In genomic region chr12:35534114-35534753, GRCm38 (mm10) we compare ENCODE assay signal across 8 mouse cellular contexts. TPM values are rescaled to one million over a fixed set of nuclear protein-coding genes. Genes with fewer than 3 reads are reported as not detected.
DNase-seq lines count a peak whose midpoint lies in the region; ATAC-seq and TF ChIP-seq lines count a peak whose summit lies in the region.

No protein-coding gene starts in this region.

- H3K27me3 ChIP-seq in forebrain, embryonic 14.5 days (replicated peaks; ENCODE audit: control insufficient read depth, insufficient read depth, low read length) = peaks cover 8% of the 10 kb centered on the region; the same call in 1 of the 2 replicates
- no peaks in the 10 kb centered on the region for H3K27me3 ChIP-seq in hindbrain, postnatal 0 days (ENCODE audit: insufficient read depth, low read length)

- H3K9me3 ChIP-seq in forebrain, embryonic 14.5 days (replicated peaks; ENCODE audit: control insufficient read depth, low read length) = no peaks in the 10 kb centered on the region
- H3K9me3 ChIP-seq in hindbrain, postnatal 0 days (ENCODE audit: low read length) = no peaks in the 10 kb centered on the region

- H3K4me1 ChIP-seq in forebrain, embryonic 14.5 days (ENCODE audit: control insufficient read depth, insufficient read depth, low read length) = 0 out of 2 replicates have a peak, but pooled peaks cover 4% of the 10 kb centered on the region
- H3K4me1 ChIP-seq in hindbrain, postnatal 0 days (ENCODE audit: insufficient read depth, low read length) = no peaks in the 10 kb centered on the region

- H3K4me3 ChIP-seq in forebrain, embryonic 14.5 days (ENCODE audit: low read depth, low read length) = peak overlapping the region; percentile 74
- peak overlapping the region; percentile 54 for H3K4me3 ChIP-seq in hindbrain, postnatal 0 days (ENCODE audit: low read length)

- no peak overlapping the region for H3K27ac ChIP-seq in forebrain, embryonic 14.5 days (ENCODE audit: low read depth, low read length)
- peak overlapping the region; percentile 65 for H3K27ac ChIP-seq in hindbrain, postnatal 0 days

- H3K36me3 ChIP-seq in forebrain, embryonic 14.5 days (ENCODE audit: control insufficient read depth, insufficient read depth, low read length) = no peaks in the 10 kb centered on the region
- no peaks in the 10 kb centered on the region for H3K36me3 ChIP-seq in hindbrain, postnatal 0 days (ENCODE audit: insufficient read depth, low read length)

- ATAC-seq in CD4-positive, CD25-positive, alpha-beta regulatory T cell, adult 4 months = peak; percentile 51
- peak; percentile 72 for ATAC-seq in forebrain, embryonic 14.5 days
- peak; percentile 76 for ATAC-seq in hindbrain, postnatal 0 days

- peak; percentile 62 for DNase-seq in ZHBTc4 (ENCODE audit: low read depth, low spot score)
- DNase-seq in forebrain, embryonic 14.5 days (ENCODE audit: low spot score) = peak; percentile 33
- DNase-seq in hindbrain, postnatal 0 days (ENCODE audit: low spot score) = peak; percentile 51
- peak; percentile 7 to 13 for DNase-seq in left cerebral cortex, adult 9 months (ENCODE audit: low spot score in 2 of 2)
- DNase-seq in lung, postnatal 4 days = peak; percentile 58 to 69
- peak; percentile 30 to 32 for DNase-seq in right cerebral cortex, adult 2 months (ENCODE audit: low spot score in 2 of 2)
- no peak for DNase-seq in gastrocnemius, postnatal 25 days

- H3K9ac ChIP-seq in forebrain, embryonic 14.5 days (ENCODE audit: low read length) = peak overlapping the region; percentile 69
- peak overlapping the region; percentile 64 for H3K9ac ChIP-seq in hindbrain, postnatal 0 days (replicated peaks; ENCODE audit: low read length)

- H3K4me2 ChIP-seq in forebrain, embryonic 14.5 days (ENCODE audit: low read length) = peak overlapping the region; percentile 99
- H3K4me2 ChIP-seq in hindbrain, postnatal 0 days (ENCODE audit: low read depth, low read length) = peak overlapping the region; percentile 69

- under 1% methylated on average over 49 of the region's 49 CpGs for WGBS in forebrain, embryonic 14.5 days
- 2% methylated on average over 42 of the region's 49 CpGs for WGBS in hindbrain, postnatal 0 days

- no peak for TF ChIP-seq CTCF in hindbrain, postnatal 0 days (IDR thresholded peaks at IDR 0.05; ENCODE audit: low read depth)

RNA-seq across cellular contexts. Expression of gene Ahr, which starts 0.6 kb away (rescaled TPM):
- 1 to 10 TPM; 3.3 to 5.8 TPM for polyA plus RNA-seq in CD4-positive, CD25-positive, alpha-beta regulatory T cell, adult 4 months (2017; shearing (Covaris generic))
- polyA plus RNA-seq in forebrain, embryonic 14.5 days (2014; fragmentation: Nextera tagmentation; extraction: Ambion mirVana) = 1.3 and 1.4 TPM in 2 replicates
- 7.5 and 11.5 TPM in 2 replicates for total RNA-seq in hindbrain, postnatal 0 days (2014; rRNA removed)
- 2.7 and 3.1 TPM in 2 replicates for polyA plus RNA-seq in hindbrain, postnatal 0 days (2015; fragmentation: Nextera tagmentation; extraction: Ambion mirVana)
- 1 to 10 TPM; 1.7 to 1.9 TPM for total RNA-seq in gastrocnemius, postnatal 25 days (2021)
